Mouse (Mus musculus) MEL (cell line): ENCODE data around the gene Gfod1. TPM values are rescaled to one million over a fixed set of nuclear protein-coding genes. Genes with fewer than 3 reads are reported as not detected.

Experiments
- DNase-seq: peaks from one replicate; pipeline ENCODE4 v3.0.0; 2011; ENCODE audit warnings: low read depth, low spot score
- H3K27ac ChIP-seq: 2 replicates; pipeline ENCODE4 v1.5.1; 2012; ENCODE audit warnings: low read depth, mild to moderate bottlenecking, control low read depth, low read length, moderate library complexity; ENCODE audit not compliant: control insufficient read depth
- H3K27me3 ChIP-seq, 2 experiments: fragments of 150-350 bp in 1 of 2; sonication (generic) in 1 of 2; 2 replicates each; pipeline ENCODE4 v1.6.1; 2012; ENCODE audit warnings: low read length in 2 of 2, mild to moderate bottlenecking in 2 of 2, improper control_type of control experiment in 1 of 2, moderate library complexity in 1 of 2; ENCODE audit not compliant: insufficient read depth in 2 of 2, control insufficient read depth in 1 of 2
- H3K36me3 ChIP-seq, 2 experiments: 2 replicates each; pipeline ENCODE4 v1.6.1; 2012 to 2014; ENCODE audit warnings: low read length in 2 of 2, improper control_type of control experiment in 1 of 2, inconsistent platforms in 1 of 2, mild to moderate bottlenecking in 1 of 2; ENCODE audit not compliant: insufficient read depth in 2 of 2, control insufficient read depth in 1 of 2
- H3K4me1 ChIP-seq, 2 experiments: fragments of 150-350 bp in 1 of 2; sonication (generic) in 1 of 2; 2 replicates each; pipeline ENCODE4 v1.6.1; 2012; ENCODE audit warnings: low read length in 2 of 2, improper control_type of control experiment in 1 of 2, mild to moderate bottlenecking in 1 of 2; ENCODE audit not compliant: insufficient read depth in 2 of 2, control insufficient read depth in 1 of 2
- H3K4me3 ChIP-seq, 2 experiments: fragments of 150-350 bp in 1 of 2; sonication (generic) in 1 of 2; 2 replicates each; pipeline ENCODE4 v1.5.1; 2012; ENCODE audit warnings: low read depth in 2 of 2, low read length in 2 of 2, mild to moderate bottlenecking in 2 of 2, moderate library complexity in 2 of 2, control low read depth in 1 of 2, improper control_type of control experiment in 1 of 2; ENCODE audit not compliant: control insufficient read depth in 1 of 2, insufficient read depth in 1 of 2
- H3K79me2 ChIP-seq: 2 replicates; pipeline ENCODE4 v1.6.1; 2012; ENCODE audit warnings: mild to moderate bottlenecking, low read length, moderate library complexity; ENCODE audit not compliant: control insufficient read depth, poor library complexity, insufficient read depth
- H3K9ac ChIP-seq: 2 replicates; pipeline ENCODE4 v1.6.1; 2012; ENCODE audit warnings: low read depth, mild to moderate bottlenecking, control low read depth, low read length, moderate library complexity; ENCODE audit not compliant: control insufficient read depth, poor library complexity, severe bottlenecking
- H3K9me3 ChIP-seq: fragments of 150-350 bp; sonication (generic); replicated peaks from 2 replicates; pipeline ENCODE4 v1.6.1; 2012; ENCODE audit warnings: mild to moderate bottlenecking, low read length, improper control_type of control experiment, moderate library complexity; ENCODE audit not compliant: insufficient read depth
- BHLHE40 ChIP-seq: IDR thresholded peaks from 2 replicates; pipeline ENCODE4 v1.6.1; 2012; ENCODE audit warnings: low read depth, mild to moderate bottlenecking, inconsistent platforms, low read length, improper control_type of control experiment, borderline replicate concordance
- CHD2 ChIP-seq: IDR thresholded peaks from 2 replicates; pipeline ENCODE4 v1.6.1; 2011; ENCODE audit warnings: low read length, improper control_type of control experiment
- E2F4 ChIP-seq: IDR thresholded peaks from 2 replicates; pipeline ENCODE4 v1.6.1; 2011; ENCODE audit warnings: low read depth, low read length, improper control_type of control experiment, borderline replicate concordance
- ELF1 ChIP-seq: IDR thresholded peaks from 2 replicates; pipeline ENCODE4 v1.6.1; 2014; ENCODE audit warnings: low read depth, mild to moderate bottlenecking, inconsistent platforms, low read length, improper control_type of control experiment, moderate library complexity
- EP300 ChIP-seq, 2 experiments: IDR thresholded peaks; 2 replicates each; pipeline ENCODE4 v1.6.1; 2011; ENCODE audit warnings: improper control_type of control experiment in 2 of 2, low read length in 2 of 2, low read depth in 1 of 2, mild to moderate bottlenecking in 1 of 2
- ETS1 ChIP-seq: IDR thresholded peaks from 2 replicates; pipeline ENCODE4 v1.6.1; 2012; ENCODE audit warnings: low read depth, mild to moderate bottlenecking, inconsistent platforms, low read length, improper control_type of control experiment, moderate library complexity
- GABPA ChIP-seq: IDR thresholded peaks from 2 replicates; pipeline ENCODE4 v1.6.1; 2012; ENCODE audit warnings: low read depth, mild to moderate bottlenecking, inconsistent platforms, low read length, improper control_type of control experiment, moderate library complexity
- HCFC1 ChIP-seq: IDR thresholded peaks from 2 replicates; pipeline ENCODE4 v1.6.1; 2012; ENCODE audit warnings: low read depth, mild to moderate bottlenecking, inconsistent platforms, low read length, improper control_type of control experiment, moderate library complexity
- MAFK ChIP-seq: IDR thresholded peaks from 2 replicates; pipeline ENCODE4 v1.6.1; 2011; ENCODE audit warnings: low read depth, mild to moderate bottlenecking, low read length, improper control_type of control experiment, borderline replicate concordance
- MAX ChIP-seq: IDR thresholded peaks from 2 replicates; pipeline ENCODE4 v1.6.1; 2011; ENCODE audit warnings: low read length, improper control_type of control experiment
- MAZ ChIP-seq: IDR thresholded peaks from 2 replicates; pipeline ENCODE4 v1.6.1; 2012; ENCODE audit warnings: low read depth, mild to moderate bottlenecking, inconsistent platforms, low read length, improper control_type of control experiment
- MXI1 ChIP-seq: IDR thresholded peaks from 2 replicates; pipeline ENCODE4 v1.6.1; 2011; ENCODE audit warnings: mild to moderate bottlenecking, low read depth, low read length, improper control_type of control experiment
- MYB ChIP-seq: IDR thresholded peaks from 2 replicates; pipeline ENCODE4 v1.6.1; 2011; ENCODE audit warnings: mild to moderate bottlenecking, low read depth, low read length, improper control_type of control experiment
- MYC ChIP-seq: IDR thresholded peaks from 2 replicates; pipeline ENCODE4 v1.6.1; 2011; ENCODE audit warnings: low read depth, mild to moderate bottlenecking, low read length, improper control_type of control experiment, moderate library complexity
- NELFE ChIP-seq: IDR thresholded peaks from 2 replicates; pipeline ENCODE4 v1.6.1; 2011; ENCODE audit warnings: low read depth, low read length, improper control_type of control experiment
- NRF1 ChIP-seq: IDR thresholded peaks from 2 replicates; pipeline ENCODE4 v1.6.1; 2014; ENCODE audit warnings: low read depth, mild to moderate bottlenecking, inconsistent platforms, low read length, improper control_type of control experiment, moderate library complexity; ENCODE audit not compliant: poor library complexity, insufficient read depth, severe bottlenecking
- RAD21 ChIP-seq: IDR thresholded peaks from 2 replicates; pipeline ENCODE4 v1.6.1; 2011; ENCODE audit warnings: mild to moderate bottlenecking, low read depth, low read length, improper control_type of control experiment
- RCOR1 ChIP-seq: IDR thresholded peaks from 2 replicates; pipeline ENCODE4 v1.6.1; 2012; ENCODE audit warnings: low read depth, mild to moderate bottlenecking, inconsistent platforms, low read length, improper control_type of control experiment
- TAL1 ChIP-seq: IDR thresholded peaks from 2 replicates; pipeline ENCODE4 v1.6.1; 2012; ENCODE audit warnings: mild to moderate bottlenecking, inconsistent platforms, low read length, moderate library complexity, mixed read lengths
- TBP ChIP-seq: IDR thresholded peaks from 2 replicates; pipeline ENCODE4 v1.8.0; 2011; ENCODE audit warnings: low read depth, low read length, improper control_type of control experiment
- TCF12 ChIP-seq: IDR thresholded peaks from 2 replicates; pipeline ENCODE4 v1.6.1; 2014; ENCODE audit warnings: low read depth, mild to moderate bottlenecking, inconsistent platforms, low read length, improper control_type of control experiment, moderate library complexity
- USF2 ChIP-seq, 2 experiments: IDR thresholded peaks; 2 replicates each; pipeline ENCODE4 v1.6.1; 2011 to 2012; ENCODE audit warnings: improper control_type of control experiment in 2 of 2, low read length in 2 of 2, borderline replicate concordance in 1 of 2, inconsistent platforms in 1 of 2, low read depth in 1 of 2, mild to moderate bottlenecking in 1 of 2; ENCODE audit not compliant: insufficient read depth in 1 of 2
- ZKSCAN1 ChIP-seq: IDR thresholded peaks from 2 replicates; pipeline ENCODE4 v1.6.1; 2012; ENCODE audit warnings: low read depth, mild to moderate bottlenecking, inconsistent platforms, low read length, improper control_type of control experiment, moderate library complexity
- ZMIZ1 ChIP-seq: IDR thresholded peaks from 2 replicates; pipeline ENCODE4 v1.6.1; 2012; ENCODE audit warnings: low read depth, mild to moderate bottlenecking, inconsistent platforms, low read length, improper control_type of control experiment, moderate library complexity
- polyA plus RNA-seq, 2 experiments: library from polyadenylated mRNA; stranded (reverse) in 1 of 2; unstranded in 1 of 2; fragments of >175 nt in 1 of 2; fragments of >200 nt in 1 of 2; gene quantifications; 2 replicates each; pipeline versions ENCODE4 v1.2.1 to v1.2.4; 2012; ENCODE audit warnings: low replicate concordance in 2 of 2, low read depth in 1 of 2; ENCODE audit not compliant: insufficient read length in 2 of 2, insufficient read depth in 1 of 2, missing spikeins in 1 of 2
- total RNA-seq: library from RNA; depleted of rRNA; stranded (reverse); fragments of 300-350 nt; gene quantifications from 2 replicates; pipeline ENCODE4 v1.2.3, GENCODE M21; 2012

Gene Gfod1
- total and polyA plus RNA-seq, 3 experiments: 0.27 to 0.93 TPM; not detected in 1

DNA sequence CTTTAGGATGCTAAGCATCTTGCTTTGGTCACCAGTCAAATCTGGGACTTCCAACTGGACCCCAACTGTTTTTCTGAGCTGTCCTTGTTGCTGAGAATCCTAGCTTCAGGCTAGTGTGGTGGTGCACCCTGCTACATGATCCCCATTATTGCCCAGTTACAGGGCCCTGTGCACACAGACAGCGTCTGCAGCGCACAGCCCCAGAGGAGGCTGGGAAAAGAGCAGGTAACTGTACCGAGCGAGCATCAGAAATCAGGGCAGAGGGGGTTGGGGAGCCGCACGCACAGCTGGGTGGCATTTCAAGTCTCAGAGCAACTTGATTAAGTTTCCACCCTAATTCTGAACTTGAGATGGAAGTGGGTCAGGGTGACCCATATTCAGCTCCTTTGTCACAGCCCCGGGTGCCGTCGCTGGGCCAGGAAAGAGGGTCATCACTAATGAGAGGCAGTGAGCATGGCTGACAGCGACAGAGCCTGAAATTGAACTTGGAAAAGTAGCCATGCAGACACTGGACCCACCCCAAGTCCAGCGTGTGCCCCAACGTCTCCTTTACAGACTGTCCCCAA lies 97.8 kb downstream of the Gfod1 start:
- Histone ChIP-seq H3K27me3 (no peaks in the 10 kb centered on the region), H3K36me3 (peaks cover 0 to 14% of the 10 kb centered on the region in 2 experiments; a peak in 2 of 4 replicates), H3K4me3 (no peak overlapping the region), H3K79me2 (no peaks in the 10 kb centered on the region), H3K9me3 (no peaks in the 10 kb centered on the region), H3K27ac (no peak overlapping the region), H3K9ac (no peak overlapping the region), H3K4me1 (peaks cover 10 to 27% of the 10 kb centered on the region in 2 experiments)
- DNase-seq: no peak
- TF ChIP-seq CHD2 (no peak), TCF12 (no peak), MXI1 (no peak), TAL1 (no peak), RCOR1 (no peak), MAX (no peak), USF2 (IDR thresholded peaks at IDR 0.05; ENCODE audit: borderline replicate concordance in 1 of 2, insufficient read depth in 1 of 2, low read depth in 1 of 2, low read length in 2 of 2) (no peak), ETS1 (no peak), MYB (no peak), MYC (no peak), NRF1 (no peak), ZMIZ1 (no peak), ZKSCAN1 (no peak), RAD21 (no peak), BHLHE40 (no peak), ELF1 (no peak), EP300 (IDR thresholded peaks at IDR 0.05; ENCODE audit: low read depth in 1 of 2, low read length in 2 of 2) (no peak)

DNA sequence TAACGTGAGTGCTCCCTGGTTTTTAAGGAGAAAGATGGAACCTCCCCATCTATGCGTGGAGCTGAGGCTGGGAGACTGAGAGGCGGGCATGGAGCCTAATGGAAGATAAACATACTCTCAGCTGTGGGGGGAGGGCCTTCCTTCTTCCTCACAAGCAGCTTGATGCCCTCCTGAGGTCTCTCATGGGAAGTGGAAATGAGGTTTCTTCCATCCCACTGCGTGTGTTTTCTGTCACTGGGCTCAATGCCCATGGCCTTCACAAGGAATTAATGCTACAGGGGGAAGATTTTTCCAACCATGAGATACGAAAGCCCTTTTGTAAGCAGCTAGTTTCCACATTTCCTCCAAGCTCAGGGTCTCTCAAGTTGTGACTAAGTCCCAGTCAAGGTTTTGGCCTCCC lies 100.3 kb downstream of the Gfod1 start:
- TF ChIP-seq MAZ (no peak), USF2 (IDR thresholded peaks at IDR 0.05; ENCODE audit: borderline replicate concordance in 1 of 2, insufficient read depth in 1 of 2, low read depth in 1 of 2, low read length in 2 of 2) (no peak), MAFK (no peak), RCOR1 (no peak), ETS1 (no peak), CHD2 (no peak), RAD21 (no peak), MXI1 (no peak), TAL1 (no peak), GABPA (no peak), NELFE (no peak), E2F4 (no peak), BHLHE40 (no peak), ELF1 (no peak), TBP (no peak), HCFC1 (no peak)
- Histone ChIP-seq H3K9ac (no peak overlapping the region), H3K9me3 (no peaks in the 10 kb centered on the region), H3K79me2 (no peaks in the 10 kb centered on the region), H3K36me3 (peaks cover 0 to 2% of the 10 kb centered on the region in 2 experiments; a peak in 1 of 4 replicates), H3K27me3 (no peaks in the 10 kb centered on the region), H3K4me3 (no peak overlapping the region), H3K27ac (no peak overlapping the region), H3K4me1 (peaks cover 2 to 3% of the 10 kb centered on the region in 2 experiments; a peak in 3 of 4 replicates)
- no peak for DNase-seq
